Comparison of ENCODE assay signal across 23 mouse cellular contexts in the genomic region with DNA sequence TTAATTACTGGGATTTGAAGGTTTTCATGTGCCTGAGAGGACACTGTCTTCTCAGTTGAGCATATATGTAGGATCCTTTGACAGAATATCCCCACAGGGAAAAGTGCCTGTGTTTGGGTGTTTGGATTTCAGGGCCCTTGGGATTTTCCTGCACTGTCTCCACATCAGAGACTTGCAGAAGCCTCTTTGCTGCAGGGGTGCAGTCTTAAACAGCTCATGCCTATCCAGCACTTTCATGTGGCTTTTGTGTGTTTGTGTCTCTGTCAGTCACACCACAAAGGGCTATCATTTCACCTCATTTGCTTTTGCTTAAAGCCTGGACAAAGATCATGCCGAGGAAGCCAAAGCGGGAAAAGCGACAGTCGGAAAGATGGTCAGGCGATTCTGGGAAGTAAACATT.
DNase-seq lines count a peak whose midpoint lies in the region; ATAC-seq and TF ChIP-seq lines count a peak whose summit lies in the region.
"Had no signal": no experiment of that assay in that cellular context is flagged by ENCODE, and none has a peak within 500 bp of the region (broad histone marks: within the 10 kb centered on the region; RNA-seq: fewer than 3 reads in every experiment).

No protein-coding gene starts in this region.

- H3K4me2 ChIP-seq in hindbrain, embryonic 14.5 days (replicated peaks) = no peak overlapping the region
- no peak overlapping the region for H3K4me2 ChIP-seq in lung, postnatal 0 days (replicated peaks; ENCODE audit: low read depth, low read length)
- H3K4me2 ChIP-seq: embryonic facial prominence, embryonic 13.5 days; heart, embryonic 12.5 days; midbrain, embryonic 12.5 days had no signal

- TF ChIP-seq POLR2A in kidney, adult 2 months (IDR thresholded peaks at IDR 0.05; ENCODE audit: low read depth, low read length) = no peak

- ATAC-seq in hindbrain, embryonic 14.5 days (ENCODE audit: low FRiP score) = no peak
- ATAC-seq in lung, postnatal 0 days = no peak
- ATAC-seq: liver, postnatal 0 days had no signal

- no peaks in the 10 kb centered on the region for H3K36me3 ChIP-seq in hindbrain, embryonic 10.5 days
- H3K36me3 ChIP-seq in hindbrain, embryonic 14.5 days (replicated peaks; ENCODE audit: control insufficient read depth, insufficient read depth) = no peaks in the 10 kb centered on the region
- no peaks in the 10 kb centered on the region for H3K36me3 ChIP-seq in lung, postnatal 0 days (ENCODE audit: insufficient read depth, low read length)
- no peaks in the 10 kb centered on the region for H3K36me3 ChIP-seq in embryonic facial prominence, embryonic 10.5 days (replicated peaks)
- H3K36me3 ChIP-seq in kidney, adult 2 months (ENCODE audit: control insufficient read depth, insufficient read depth, low read length) = no peaks in the 10 kb centered on the region
- H3K36me3 ChIP-seq: embryonic facial prominence, embryonic 13.5 days; heart, embryonic 12.5 days; limb, embryonic 10.5 days; midbrain, embryonic 12.5 days had no signal

- H3K9ac ChIP-seq in hindbrain, embryonic 14.5 days = no peak overlapping the region
- H3K9ac ChIP-seq in lung, postnatal 0 days (replicated peaks; ENCODE audit: low read depth) = no peak overlapping the region
- H3K9ac ChIP-seq: embryonic facial prominence, embryonic 13.5 days; heart, embryonic 12.5 days; liver, postnatal 0 days; midbrain, embryonic 12.5 days had no signal

- no peak for TF ChIP-seq EP300 in lung, postnatal 0 days (IDR thresholded peaks at IDR 0.05)

- no peaks in the 10 kb centered on the region for H3K9me3 ChIP-seq in hindbrain, embryonic 10.5 days
- no peaks in the 10 kb centered on the region for H3K9me3 ChIP-seq in hindbrain, embryonic 14.5 days (ENCODE audit: control insufficient read depth, low read length)
- no peaks in the 10 kb centered on the region for H3K9me3 ChIP-seq in lung, postnatal 0 days (ENCODE audit: low read length)
- no peaks in the 10 kb centered on the region for H3K9me3 ChIP-seq in embryonic facial prominence, embryonic 10.5 days
- H3K9me3 ChIP-seq: embryonic facial prominence, embryonic 13.5 days; heart, embryonic 12.5 days; limb, embryonic 10.5 days; midbrain, embryonic 12.5 days had no signal

- H3K27me3 ChIP-seq in hindbrain, embryonic 10.5 days (ENCODE audit: insufficient read depth, poor library complexity, severe bottlenecking) = no peaks in the 10 kb centered on the region
- H3K27me3 ChIP-seq in hindbrain, embryonic 14.5 days (ENCODE audit: control insufficient read depth, insufficient read depth, low read length) = no peaks in the 10 kb centered on the region
- no peaks in the 10 kb centered on the region for H3K27me3 ChIP-seq in lung, postnatal 0 days (replicated peaks; ENCODE audit: insufficient read depth, low read length)
- no peaks in the 10 kb centered on the region for H3K27me3 ChIP-seq in embryonic facial prominence, embryonic 10.5 days (replicated peaks; ENCODE audit: low read depth, poor library complexity, severe bottlenecking)
- H3K27me3 ChIP-seq in kidney, adult 2 months (replicated peaks; ENCODE audit: control insufficient read depth, insufficient read depth, low read length) = no peaks in the 10 kb centered on the region
- H3K27me3 ChIP-seq: CH12.LX; embryonic facial prominence, embryonic 13.5 days; heart, embryonic 12.5 days; midbrain, embryonic 12.5 days had no signal

- H3K4me1 ChIP-seq in hindbrain, embryonic 10.5 days (replicated peaks) = peaks cover 25% of the 10 kb centered on the region
- H3K4me1 ChIP-seq in hindbrain, embryonic 14.5 days (replicated peaks; ENCODE audit: control insufficient read depth, insufficient read depth, low read length) = 0 out of 2 replicates have a peak, but pooled peaks cover 8% of the 10 kb centered on the region
- no peaks in the 10 kb centered on the region for H3K4me1 ChIP-seq in lung, postnatal 0 days (ENCODE audit: insufficient read depth, low read depth, low read length)
- peaks cover 20% of the 10 kb centered on the region for H3K4me1 ChIP-seq in embryonic facial prominence, embryonic 10.5 days
- H3K4me1 ChIP-seq in kidney, adult 2 months (ENCODE audit: control insufficient read depth, insufficient read depth, low read length) = no peaks in the 10 kb centered on the region

- no peak for TF ChIP-seq CTCF in lung, postnatal 0 days (IDR thresholded peaks at IDR 0.05)
- TF ChIP-seq CTCF in kidney, adult 2 months (conservative IDR thresholded peaks at IDR 0.05; ENCODE audit: insufficient read depth, insufficient read length, low read depth, low read length) = no peak

- peak; percentile 36 for DNase-seq in hindbrain, embryonic 10.5 days (ENCODE audit: low spot score)
- no peak for DNase-seq in hindbrain, embryonic 14.5 days (ENCODE audit: low spot score)
- DNase-seq in lung, postnatal 0 days (ENCODE audit: low spot score) = peak; percentile 15
- DNase-seq in lung, postnatal 36 days = no peak
- peak; percentile 20 for DNase-seq in adipocyte (ENCODE audit: low spot score)
- no peak for DNase-seq in embryonic facial prominence, embryonic 10.5 days (ENCODE audit: low spot score)
- DNase-seq in heart, postnatal 36 days = no peak
- no peak for DNase-seq in kidney, adult 2 months
- DNase-seq: adrenal gland, postnatal 36 days; cerebellum, adult 18-20 months; cerebellum, postnatal 36 days; heart, adult 11 months; heart, postnatal 14 days; kidney, postnatal 36 days; layer of hippocampus, adult 9-11 months; liver, postnatal 0 days; thymus, postnatal 25 days had no signal

- 21% methylated on average over 5 of the region's 5 CpGs for WGBS in hindbrain, embryonic 10.5 days
- 19% methylated on average over 5 of the region's 5 CpGs for WGBS in hindbrain, embryonic 14.5 days
- 49% methylated on average over 5 of the region's 5 CpGs for WGBS in lung, postnatal 0 days
- 67% methylated on average over 5 of the region's 5 CpGs for WGBS in embryonic facial prominence, embryonic 10.5 days
- 85% methylated on average over 5 of the region's 5 CpGs for WGBS in kidney, adult 2 months

- peak overlapping the region; percentile 73 for H3K27ac ChIP-seq in hindbrain, embryonic 10.5 days
- H3K27ac ChIP-seq in hindbrain, embryonic 14.5 days = no peak overlapping the region
- no peak overlapping the region for H3K27ac ChIP-seq in lung, postnatal 0 days (ENCODE audit: low read length)
- H3K27ac ChIP-seq in embryonic facial prominence, embryonic 10.5 days (replicated peaks) = 0 out of 2 replicates have a peak overlapping the region, but pooled peaks have one; percentile 44
- H3K27ac ChIP-seq in kidney, adult 2 months (ENCODE audit: insufficient read depth, low read depth, low read length) = no peak overlapping the region
- H3K27ac ChIP-seq: embryonic facial prominence, embryonic 13.5 days; left cerebral cortex, adult 2 months; limb, embryonic 10.5 days; midbrain, embryonic 12.5 days had no signal

- H3K4me3 ChIP-seq in hindbrain, embryonic 10.5 days = no peak overlapping the region
- H3K4me3 ChIP-seq in hindbrain, embryonic 14.5 days (replicated peaks; ENCODE audit: low read length) = no peak overlapping the region
- no peak overlapping the region for H3K4me3 ChIP-seq in lung, postnatal 0 days (ENCODE audit: low read depth, low read length)
- no peak overlapping the region for H3K4me3 ChIP-seq in embryonic facial prominence, embryonic 10.5 days
- no peak overlapping the region for H3K4me3 ChIP-seq in kidney, adult 2 months (ENCODE audit: insufficient read depth, low read depth, low read length)
- H3K4me3 ChIP-seq: embryonic facial prominence, embryonic 13.5 days; heart, embryonic 12.5 days; left cerebral cortex, adult 2 months; limb, embryonic 10.5 days; midbrain, embryonic 12.5 days had no signal

- intact Hi-C loops in heart, postnatal 36 days (cut with DNase I) = no loop called here

Comparison
In these comparisons a context has a peak if more than half of its experiments do, and no peak if none do; other contexts are left out.
1. DNase-seq: peak in hindbrain, embryonic 10.5 days (single experiment), lung, postnatal 0 days (single experiment) and adipocyte (single experiment); none in hindbrain, embryonic 14.5 days (single experiment), lung, postnatal 36 days (single experiment), embryonic facial prominence, embryonic 10.5 days (single experiment), heart, postnatal 36 days (0 of 2) and kidney, adult 2 months (single experiment).
2. H3K27ac ChIP-seq: peak in hindbrain, embryonic 10.5 days (single experiment) and embryonic facial prominence, embryonic 10.5 days (single experiment); none in hindbrain, embryonic 14.5 days (single experiment), lung, postnatal 0 days (single experiment) and kidney, adult 2 months (single experiment).